Mouse (Mus musculus) intestine, embryonic 16.5 days (tissue): ENCODE measurements around the gene H2al1b. TPM values are rescaled to one million over a fixed set of nuclear protein-coding genes. Genes with fewer than 3 reads are reported as not detected.
"Not testable (repeated sequence)": the region's sequence is repeated elsewhere in the genome, so short reads cannot be mapped to it uniquely, and the experiment has no call there.

Source experiments
- ATAC-seq: fragments of 200-750 bp; cut with Nextera tagmentation; 2 replicates; pipeline ENCODE4 v1.8.0; 2017; ENCODE audit warnings: moderate TSS enrichment, moderate library complexity
- H3K27ac ChIP-seq: fragments of 300-500 bp; sonication (generic); 2 replicates; pipeline ENCODE4 v1.5.1; 2014; ENCODE audit warnings: mild to moderate bottlenecking, low read length
- H3K27me3 ChIP-seq: fragments of 300-500 bp; sonication (generic); replicated peaks from 2 replicates; pipeline ENCODE4 v1.6.1; 2014; ENCODE audit warnings: low read length, control low read depth, mixed read lengths; ENCODE audit not compliant: control insufficient read depth, insufficient read depth
- H3K36me3 ChIP-seq: fragments of 300-500 bp; sonication (generic); 2 replicates; pipeline ENCODE4 v1.6.1; 2014; ENCODE audit warnings: low read length, control low read depth; ENCODE audit not compliant: control insufficient read depth, insufficient read depth
- H3K4me1 ChIP-seq: fragments of 300-500 bp; sonication (generic); 2 replicates; pipeline ENCODE4 v1.6.1; 2014; ENCODE audit warnings: low read length, control low read depth, mixed read lengths; ENCODE audit not compliant: control insufficient read depth, insufficient read depth
- H3K4me2 ChIP-seq: fragments of 300-500 bp; sonication (generic); 2 replicates; pipeline ENCODE4 v1.6.1; 2014; ENCODE audit warnings: low read depth, low read length, control low read depth
- H3K4me3 ChIP-seq: fragments of 300-500 bp; sonication (generic); 2 replicates; pipeline ENCODE4 v1.5.1; 2014; ENCODE audit warnings: mild to moderate bottlenecking, low read length
- H3K9ac ChIP-seq: fragments of 300-500 bp; sonication (generic); 2 replicates; pipeline ENCODE4 v1.6.1; 2014; ENCODE audit warnings: low read depth, low read length
- H3K9me3 ChIP-seq: fragments of 300-500 bp; sonication (generic); 2 replicates; pipeline ENCODE4 v1.6.1; 2016; ENCODE audit warnings: low read length, control low read depth; ENCODE audit not compliant: control insufficient read depth
- WGBS: fragments of 180-500 bp; shearing (Covaris S2); extraction: QIAGEN DNeasy Blood & Tissue Kit; methylation state at CpG from one replicate; pipeline ENCODE4 v1.1.7; 2014; 5-methylcytosine and 5-hydroxymethylcytosine counted together
- polyA plus RNA-seq: library from polyadenylated mRNA; unstranded; fragments of >200 nt; fragmentation: Nextera tagmentation; extraction: Ambion mirVana; gene quantifications from 2 replicates; pipeline ENCODE4 v1.2.1, GENCODE M21; 2015

H2al1b gene
- polyA plus RNA-seq, 1 experiment from 2014 or later: not detected

DNA sequence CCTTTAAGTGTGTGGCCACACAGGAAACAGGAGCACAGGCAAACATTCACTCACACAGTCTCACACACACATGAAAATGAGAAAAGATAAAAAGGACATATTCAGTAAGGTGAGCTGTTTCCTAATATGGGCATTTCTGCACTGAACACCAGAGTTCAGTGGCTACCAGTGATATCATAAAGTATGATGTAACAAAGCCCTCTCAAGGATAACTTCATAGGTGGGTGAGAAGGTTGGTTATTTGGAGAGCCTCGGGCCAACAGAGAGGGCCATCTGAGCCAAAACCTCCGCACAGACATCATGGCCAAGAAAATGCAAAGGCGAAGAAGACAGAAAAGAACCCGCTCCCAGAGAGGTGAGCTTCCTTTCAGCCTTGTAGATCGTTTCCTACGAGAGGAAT is 19.0 kb downstream of the H2al1b start, which contains the start of gene H2al1h:
H2al1h (plus strand) TSS at position 301 of the 400 bp plus-strand sequence.
- not testable (repeated sequence) for H3K4me3 ChIP-seq, H3K36me3 ChIP-seq, H3K4me2 ChIP-seq, H3K4me1 ChIP-seq, H3K27me3 ChIP-seq, H3K9me3 ChIP-seq, ATAC-seq, H3K9ac ChIP-seq, H3K27ac ChIP-seq
- no CpG with 5 or more reads among the region's 6 CpGs for WGBS

DNA sequence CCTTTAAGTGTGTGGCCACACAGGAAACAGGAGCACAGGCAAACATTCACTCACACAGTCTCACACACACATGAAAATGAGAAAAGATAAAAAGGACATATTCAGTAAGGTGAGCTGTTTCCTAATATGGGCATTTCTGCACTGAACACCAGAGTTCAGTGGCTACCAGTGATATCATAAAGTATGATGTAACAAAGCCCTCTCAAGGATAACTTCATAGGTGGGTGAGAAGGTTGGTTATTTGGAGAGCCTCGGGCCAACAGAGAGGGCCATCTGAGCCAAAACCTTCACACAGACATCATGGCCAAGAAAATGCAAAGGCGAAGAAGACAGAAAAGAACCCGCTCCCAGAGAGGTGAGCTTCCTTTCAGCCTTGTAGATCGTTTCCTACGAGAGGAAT is 22.1 kb downstream of the H2al1b start, which contains the start of gene H2al1i:
H2al1i (plus strand) TSS at position 301 of the 400 bp plus-strand sequence.
- H3K9me3 ChIP-seq, H3K9ac ChIP-seq, H3K4me1 ChIP-seq, H3K27ac ChIP-seq, H3K4me3 ChIP-seq, H3K27me3 ChIP-seq, ATAC-seq, H3K36me3 ChIP-seq, H3K4me2 ChIP-seq: not testable (repeated sequence)
- WGBS: 70% methylated on average over 2 of the region's 5 CpGs

DNA sequence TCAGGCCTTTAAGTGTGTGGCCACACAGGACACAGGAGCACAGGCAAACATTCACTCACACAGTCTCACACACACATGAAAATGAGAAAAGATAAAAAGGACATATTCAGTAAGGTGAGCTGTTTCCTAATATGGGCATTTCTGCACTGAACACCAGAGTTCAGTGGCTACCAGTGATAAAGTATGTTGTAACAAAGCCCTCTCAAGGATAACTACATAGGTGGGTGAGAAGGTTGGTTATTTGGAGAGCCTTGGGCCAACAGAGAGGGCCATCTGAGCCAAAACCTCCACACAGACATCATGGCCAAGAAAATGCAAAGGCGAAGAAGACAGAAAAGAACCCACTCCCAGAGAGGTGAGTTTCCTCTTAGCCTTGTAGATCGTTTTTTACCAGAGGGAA is 25.3 kb downstream of the H2al1b start, which contains the start of gene H2al1j:
H2al1j (plus strand) TSS at position 301 of the 400 bp plus-strand sequence.
- 91% methylated on average over 2 of the region's 2 CpGs for WGBS
- not testable (repeated sequence) for ATAC-seq, H3K4me3 ChIP-seq, H3K27me3 ChIP-seq, H3K27ac ChIP-seq, H3K36me3 ChIP-seq, H3K4me2 ChIP-seq, H3K9me3 ChIP-seq, H3K4me1 ChIP-seq, H3K9ac ChIP-seq

DNA sequence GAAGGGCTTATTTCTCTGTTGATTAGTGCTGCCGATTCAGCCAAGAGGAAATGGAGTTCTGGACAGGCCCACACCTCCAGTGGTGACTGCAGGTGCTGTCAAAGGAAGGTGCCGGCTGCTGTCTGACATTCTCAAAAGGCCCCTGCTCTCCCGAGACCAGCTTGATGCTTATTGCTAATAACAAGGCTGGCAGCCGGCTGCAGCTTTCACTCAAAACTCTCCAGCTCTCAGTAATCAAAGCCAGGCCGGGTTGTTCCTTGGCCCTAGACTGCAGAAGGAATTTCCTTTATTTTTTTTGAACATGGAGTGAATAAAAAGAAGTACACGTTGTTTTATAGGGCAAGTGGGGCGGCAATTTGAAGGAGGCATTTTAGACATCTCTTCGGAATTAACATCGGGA is 43.5 kb downstream of the H2al1b start:
- H3K36me3 ChIP-seq: no peaks in the 10 kb centered on the region
- H3K27me3 ChIP-seq: peaks cover 2% of the 10 kb centered on the region; the same call in 1 of the 2 replicates
- H3K9ac ChIP-seq: no peak overlapping the region
- no peak overlapping the region for H3K4me3 ChIP-seq
- H3K9me3 ChIP-seq: no peaks in the 10 kb centered on the region
- ATAC-seq: no peak
- WGBS: 65% methylated on average over 9 of the region's 9 CpGs
- no peak overlapping the region for H3K4me2 ChIP-seq
- no peaks in the 10 kb centered on the region for H3K4me1 ChIP-seq
- H3K27ac ChIP-seq: no peak overlapping the region

DNA sequence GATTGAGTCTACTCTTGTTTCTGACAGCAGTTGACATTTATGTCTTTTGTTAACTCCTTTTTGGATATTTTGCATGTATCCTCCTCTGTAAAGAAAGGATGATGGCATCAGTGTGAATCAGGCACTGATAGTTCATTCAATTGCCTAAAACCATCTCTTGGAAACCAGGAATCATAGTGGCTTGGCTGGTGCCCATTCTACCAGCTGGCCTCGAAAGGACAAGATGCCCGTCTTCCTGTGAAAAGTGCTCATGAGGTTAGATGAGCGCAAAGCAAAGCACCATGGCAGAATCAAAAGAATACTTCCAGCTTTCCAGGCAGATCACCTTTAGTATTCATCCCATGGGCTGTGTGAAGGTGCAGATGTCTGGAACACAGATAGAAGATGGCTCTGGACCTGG is 44.5 kb downstream of the H2al1b start:
- peaks cover 2% of the 10 kb centered on the region; the same call in 1 of the 2 replicates for H3K27me3 ChIP-seq
- WGBS: 94% methylated on average over 3 of the region's 3 CpGs
- no peaks in the 10 kb centered on the region for H3K9me3 ChIP-seq
- no peak overlapping the region for H3K27ac ChIP-seq
- no peaks in the 10 kb centered on the region for H3K36me3 ChIP-seq
- no peak overlapping the region for H3K4me3 ChIP-seq
- no peaks in the 10 kb centered on the region for H3K4me1 ChIP-seq
- H3K9ac ChIP-seq: no peak overlapping the region
- ATAC-seq: no peak
- no peak overlapping the region for H3K4me2 ChIP-seq

Other genes with a start within 250 kb of the H2al1b start
- gene H2al1a, start 3.2 kb upstream of the H2al1b start, polyA plus RNA-seq: not detected in 2 replicates
- gene H2al1c, start 3.2 kb downstream of the H2al1b start, polyA plus RNA-seq: not detected in 2 replicates
- not detected in 2 replicates for gene H2al1d, start 6.4 kb downstream of the H2al1b start, polyA plus RNA-seq
- not detected in 2 replicates for gene H2al1e, start 9.5 kb downstream of the H2al1b start, polyA plus RNA-seq
- gene H2al1f, start 12.7 kb downstream of the H2al1b start, polyA plus RNA-seq: not detected in 2 replicates
- gene H2al1g, start 15.8 kb downstream of the H2al1b start, polyA plus RNA-seq: not detected in 2 replicates
- gene H2al1h, start 19.1 kb downstream of the H2al1b start, polyA plus RNA-seq: not detected in 2 replicates
- not detected in 2 replicates for gene H2al1i, start 22.2 kb downstream of the H2al1b start, polyA plus RNA-seq
- gene H2al1j, start 25.4 kb downstream of the H2al1b start, polyA plus RNA-seq: not detected in 2 replicates